Mouse (Mus musculus): ENCODE results near the gene Prr18.

Gene Prr18

DNA sequence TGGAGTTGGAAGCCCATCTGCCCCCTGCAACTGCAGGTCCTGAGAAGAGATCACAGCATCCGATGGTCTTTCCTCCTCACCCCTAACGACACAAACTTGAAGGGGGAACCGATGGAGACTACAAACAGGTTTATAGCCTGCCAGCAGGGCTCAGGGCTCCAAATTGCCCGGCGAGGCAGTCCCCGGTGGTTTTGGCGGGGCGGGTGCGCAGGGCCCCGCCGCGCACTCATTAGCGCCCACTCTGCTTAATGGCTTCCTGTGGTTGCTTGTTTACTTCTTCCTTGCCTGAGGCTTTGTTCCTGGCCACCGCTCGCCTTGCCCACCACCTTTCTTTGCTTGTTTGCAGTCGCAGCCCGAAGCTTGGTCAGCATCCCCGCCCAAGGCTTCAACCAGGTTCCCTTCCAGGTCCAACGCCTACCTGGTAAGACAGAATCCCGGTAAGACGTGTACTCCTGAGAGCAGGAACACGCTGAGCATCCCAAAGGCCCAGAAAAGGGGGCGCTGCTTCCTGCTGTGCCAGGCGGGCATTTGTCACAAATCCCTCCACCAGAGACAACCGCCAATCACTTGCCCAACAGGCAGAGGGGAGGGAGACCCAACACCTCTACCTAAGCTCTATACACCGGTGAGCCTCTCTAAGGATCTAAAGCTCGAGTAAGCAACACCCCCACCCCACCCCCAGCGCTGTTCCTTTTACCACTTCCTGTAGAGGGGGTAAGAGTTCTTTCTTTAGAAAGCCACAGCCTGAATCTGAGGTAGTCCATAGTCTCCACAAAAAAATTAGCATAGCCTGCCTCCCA, 51.9 kb downstream of the Prr18 start:
- in situ Hi-C loops (cut with MboI) = no loop called here

DNA sequence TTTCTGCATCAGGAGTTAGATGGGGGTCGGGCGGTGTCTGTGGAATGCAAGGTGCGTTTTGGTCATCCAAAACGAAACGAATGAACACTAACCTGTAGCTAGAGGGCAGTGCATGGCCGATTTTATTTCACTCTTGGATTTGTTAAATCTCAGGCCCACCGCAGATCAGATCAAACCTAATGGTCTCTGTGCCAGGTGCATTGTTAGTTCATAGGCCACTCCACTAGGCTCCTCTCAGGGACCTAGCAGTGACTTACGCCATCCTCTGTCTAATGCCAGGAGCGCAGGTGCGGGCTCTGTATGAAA, 52.5 kb downstream of the Prr18 start:
- in situ Hi-C loops (cut with MboI) = no loop called here

DNA sequence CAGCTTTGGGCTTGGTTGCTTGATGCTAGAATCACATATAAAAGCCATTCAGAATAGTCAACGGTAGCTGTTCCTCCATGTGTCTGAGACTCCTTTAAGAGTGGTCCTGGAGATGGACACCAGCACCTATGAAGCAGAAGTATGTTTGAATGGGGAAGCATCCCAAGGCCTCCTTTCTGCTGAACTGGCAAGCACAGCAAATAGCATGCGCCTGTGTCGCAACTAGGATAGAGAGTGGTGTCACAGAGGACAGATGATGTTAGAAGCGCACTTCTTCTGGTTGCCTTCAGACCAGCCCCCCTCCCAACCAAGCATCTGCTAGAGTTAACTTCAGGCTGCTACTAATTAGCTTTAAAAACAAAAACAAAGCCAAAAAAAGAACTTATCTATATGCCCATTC, 53.2 kb downstream of the Prr18 start:
- in situ Hi-C loops (cut with MboI) = no loop called here

Data from mature B cell (primary cell).